Mouse (Mus musculus) layer of hippocampus, adult 9-11 months (tissue): Measurements from ENCODE around the gene Gm42906.

Source experiments
- DNase-seq: peaks from one replicate; pipeline ENCODE4 v3.0.0; 2022

Gm42906 gene

GRCm38 (mm10) chr5:151137901-151138300 lies 290.1 kb downstream of the Gm42906 start:
- DNase-seq: no peak

DNA sequence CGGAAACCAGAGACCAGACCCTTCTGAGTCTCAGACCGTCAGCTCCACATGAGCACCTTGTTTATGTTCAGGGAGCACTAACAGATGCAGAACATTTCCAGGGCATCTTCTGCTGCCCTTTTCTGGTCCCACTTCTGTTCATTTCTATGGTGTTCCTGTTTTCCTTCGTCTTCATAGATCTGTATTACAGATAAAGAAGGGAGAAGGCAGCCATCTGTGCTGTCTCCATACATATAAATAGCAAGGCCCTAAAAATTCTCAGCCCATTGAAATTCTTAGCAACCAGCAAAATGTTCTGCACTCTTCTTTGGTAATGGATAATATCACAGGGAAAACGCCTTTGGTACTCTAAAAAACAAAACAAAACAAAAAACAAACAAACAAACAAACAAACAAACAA lies 290.7 kb downstream of the Gm42906 start:
- no peak for DNase-seq

- no peak for DNase-seq
Measured at GRCm38 (mm10) chr5:151135965-151136364, 292.0 kb downstream of the Gm42906 start.

DNA sequence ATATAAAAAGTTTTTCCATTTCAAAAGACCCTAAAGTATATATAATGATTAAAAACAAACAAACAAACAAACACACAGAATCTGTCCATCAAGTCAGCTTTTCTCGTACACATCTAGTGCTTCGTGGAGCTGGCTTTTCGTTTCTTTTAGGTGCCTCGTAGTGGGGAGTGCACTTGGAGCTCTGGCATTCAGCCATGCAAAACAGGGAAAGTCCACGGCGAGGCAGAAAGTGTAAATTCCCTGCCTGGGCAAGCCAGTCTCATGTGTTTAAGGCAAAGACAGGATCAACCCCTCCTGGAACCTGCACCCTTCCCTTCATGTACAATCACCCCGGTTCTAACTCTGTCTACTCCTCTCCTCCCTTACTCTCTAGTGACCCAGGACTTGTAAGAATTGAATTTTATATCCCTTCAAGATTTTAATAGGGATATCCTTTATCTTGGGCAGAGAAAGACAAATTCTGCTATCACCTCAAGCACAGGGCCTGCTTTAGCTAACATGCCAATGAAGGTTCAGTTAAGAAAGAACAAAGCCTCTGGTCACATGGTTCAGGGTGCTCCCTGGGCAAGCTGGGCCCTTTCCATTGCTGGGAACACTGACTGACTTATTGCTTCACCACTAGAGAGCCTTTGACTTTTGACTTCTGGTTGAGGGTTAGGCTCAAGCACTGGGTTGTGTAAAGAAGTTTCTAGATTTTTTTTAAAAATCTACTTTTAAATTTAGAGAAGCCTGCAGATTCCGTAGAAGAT lies 292.7 kb downstream of the Gm42906 start:
- no peak for DNase-seq

DNA sequence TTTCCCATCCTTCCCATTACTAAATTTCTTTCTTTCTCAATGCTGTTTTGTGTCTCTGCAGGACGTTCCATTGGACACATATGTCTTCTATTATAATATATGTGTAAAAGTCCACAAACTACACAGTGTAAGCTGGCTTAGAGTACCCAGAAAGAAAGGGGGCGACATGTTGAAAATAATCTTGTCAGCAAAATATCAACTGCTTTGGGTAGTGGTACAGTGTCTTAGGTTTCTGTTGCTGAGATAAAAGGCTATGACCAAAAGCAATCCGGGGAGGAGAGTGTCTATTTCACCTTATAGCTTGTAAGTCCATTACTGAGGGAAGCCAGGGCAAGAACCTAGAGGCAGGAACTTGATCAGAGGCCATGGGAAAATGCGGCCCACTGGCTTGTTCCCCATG lies 293.8 kb downstream of the Gm42906 start:
- DNase-seq: no peak

DNA sequence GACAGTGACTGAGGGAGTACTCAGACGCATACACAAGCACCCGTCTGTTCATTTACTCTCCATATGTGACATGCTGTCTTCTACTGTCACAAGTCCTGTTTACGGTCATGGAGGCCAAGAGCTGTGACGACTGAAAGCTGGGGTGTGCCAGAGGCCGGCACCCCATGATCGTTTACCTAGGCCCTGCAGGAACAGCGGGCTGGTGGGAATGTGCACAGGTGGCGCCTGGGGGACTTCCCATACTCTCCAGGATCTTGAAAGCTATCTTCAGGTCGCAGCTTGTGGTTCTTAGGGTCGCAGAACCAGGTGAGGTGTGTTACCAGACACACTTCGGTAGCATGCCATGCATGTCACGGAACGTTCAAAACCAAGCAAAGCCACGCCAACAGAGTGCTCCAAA lies 294.2 kb downstream of the Gm42906 start:
- no peak for DNase-seq

DNA sequence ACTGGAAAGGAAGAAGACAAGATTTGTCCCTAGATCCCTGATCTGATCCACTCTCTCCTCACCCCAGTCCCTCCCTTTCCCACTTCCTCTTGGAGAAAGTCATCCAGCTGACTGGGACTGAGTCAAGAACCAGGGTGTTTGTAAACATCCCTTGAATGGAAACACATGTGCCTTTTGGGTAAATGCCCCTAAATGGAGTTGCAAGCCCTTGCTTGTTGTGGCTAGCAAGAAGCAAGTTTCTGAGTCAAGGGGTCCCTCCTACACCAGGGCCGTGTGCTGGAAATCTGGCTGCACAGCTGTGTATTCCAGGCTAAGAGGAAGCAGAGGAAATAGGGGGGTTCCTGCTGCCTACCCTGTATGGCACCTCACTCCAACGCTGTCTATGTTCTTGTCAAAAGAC lies 298.2 kb downstream of the Gm42906 start:
- DNase-seq: no peak

GRCm38 (mm10) chr5:151127298-151127717 lies 300.7 kb downstream of the Gm42906 start:
- no peak for DNase-seq

- DNase-seq: no peak
Measured at GRCm38 (mm10) chr5:151126608-151127005, 301.4 kb downstream of the Gm42906 start.

GRCm38 (mm10) chr5:151125985-151126607 lies 301.9 kb downstream of the Gm42906 start:
- no peak for DNase-seq

- DNase-seq: no peak
Measured at GRCm38 (mm10) chr5:151117846-151118245, 310.1 kb downstream of the Gm42906 start.

DNA sequence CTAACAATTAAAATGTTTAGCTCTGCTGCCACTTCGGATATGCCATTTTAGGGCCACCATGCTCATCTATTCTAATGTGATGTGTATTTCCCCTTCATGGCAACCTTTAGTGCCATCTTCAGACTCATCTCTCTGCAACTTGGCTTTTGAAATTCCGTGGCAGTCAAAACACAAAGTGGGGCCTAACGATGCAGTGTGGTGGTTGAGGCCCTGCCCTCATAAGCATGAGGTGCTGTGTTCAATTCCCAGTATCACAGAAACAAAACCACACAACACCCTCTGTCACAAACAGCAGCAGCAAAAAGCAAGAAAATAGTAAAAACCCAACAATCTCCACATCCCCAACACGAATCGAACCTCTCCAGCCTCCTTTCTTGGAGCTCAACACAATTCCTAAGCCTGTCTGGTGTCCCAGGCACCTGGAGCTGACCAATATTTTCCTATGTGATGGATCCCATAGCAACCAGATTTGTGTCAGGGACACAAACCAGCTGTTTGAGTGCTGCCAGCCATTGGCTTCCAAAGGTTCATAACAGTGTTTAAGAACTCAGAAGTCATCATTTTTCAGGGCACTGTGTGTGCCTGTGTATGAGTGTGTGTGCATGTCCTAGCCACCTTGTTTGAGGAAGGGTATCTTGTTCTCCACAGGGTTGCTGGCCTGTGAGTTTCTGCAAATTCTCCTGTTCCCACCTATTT lies 311.6 kb downstream of the Gm42906 start:
- DNase-seq: no peak

GRCm38 (mm10) chr5:151112743-151113142 lies 315.2 kb downstream of the Gm42906 start:
- DNase-seq: no peak

DNA sequence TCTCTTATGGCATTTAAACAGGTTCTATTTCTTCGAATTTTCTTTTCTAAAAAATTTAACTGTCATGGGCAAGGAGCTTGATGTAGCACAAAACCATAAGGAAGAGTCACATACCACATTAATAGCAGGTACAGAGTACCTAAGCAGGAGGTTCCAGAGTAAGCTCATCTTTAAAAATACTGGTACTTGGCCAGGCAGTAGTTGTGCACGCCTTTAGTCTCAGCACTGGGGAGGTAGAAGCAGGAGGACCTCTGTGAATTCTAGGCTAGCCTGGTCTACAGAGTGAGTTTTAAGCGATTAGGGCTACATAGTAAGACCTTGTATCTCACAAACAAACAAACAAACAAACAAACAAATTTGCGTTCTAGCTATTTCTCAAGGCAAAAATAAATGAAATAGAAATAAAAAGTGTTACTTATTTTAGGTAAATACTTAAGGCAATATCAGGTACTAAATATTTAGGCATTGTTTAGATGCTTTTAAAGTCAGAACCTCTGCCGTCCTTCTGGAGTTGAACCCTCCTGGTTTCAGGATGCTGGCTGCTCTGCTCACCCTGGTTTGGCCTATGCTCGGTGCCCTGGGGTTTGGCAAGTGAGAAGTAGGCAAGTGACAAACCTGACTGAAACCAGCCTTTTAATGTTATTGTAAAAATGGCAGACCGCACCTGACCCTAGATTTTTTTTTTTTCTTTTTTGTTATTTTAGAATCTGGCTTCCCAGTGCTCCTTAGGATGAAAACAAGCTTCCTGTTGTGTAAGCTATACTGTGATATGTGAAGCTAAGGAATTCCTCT lies 316.7 kb downstream of the Gm42906 start:
- DNase-seq: no peak

GRCm38 (mm10) chr5:151110461-151110908 lies 317.5 kb downstream of the Gm42906 start:
- DNase-seq: peak; percentile 77

- no peak for DNase-seq
Measured at GRCm38 (mm10) chr5:151109822-151110221, 318.1 kb downstream of the Gm42906 start.

- DNase-seq: no peak
Measured at GRCm38 (mm10) chr5:151108955-151109354, 319.0 kb downstream of the Gm42906 start.

DNA sequence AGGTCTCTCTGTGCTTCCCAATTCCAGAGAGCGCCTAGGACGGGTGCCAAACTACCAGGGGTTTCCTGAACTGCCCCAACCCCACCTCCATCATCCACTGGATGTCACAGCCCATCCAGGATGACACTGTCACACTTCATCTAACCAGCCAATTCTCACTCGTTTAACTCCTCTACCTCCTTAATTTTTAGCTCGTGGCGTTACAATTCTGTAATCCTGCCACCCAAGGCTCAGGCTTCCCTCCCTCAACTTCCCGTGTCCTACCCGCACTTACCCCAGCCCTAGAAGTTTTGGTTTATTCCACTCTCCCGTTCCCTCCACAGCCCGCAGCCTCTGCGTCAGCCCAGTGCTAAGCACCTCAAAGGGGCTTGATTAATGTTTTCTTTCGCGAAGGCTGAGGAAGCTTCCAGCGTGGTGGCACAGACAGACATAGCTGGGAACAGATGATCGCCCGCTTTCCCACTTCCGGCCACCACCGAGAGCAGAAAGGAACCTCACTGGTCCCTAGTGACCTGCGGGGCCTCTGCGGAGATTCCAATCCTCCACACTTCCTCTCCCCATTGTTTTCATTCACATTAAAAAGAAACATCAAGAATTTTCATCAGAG lies 319.6 kb downstream of the Gm42906 start:
- DNase-seq: no peak

DNA sequence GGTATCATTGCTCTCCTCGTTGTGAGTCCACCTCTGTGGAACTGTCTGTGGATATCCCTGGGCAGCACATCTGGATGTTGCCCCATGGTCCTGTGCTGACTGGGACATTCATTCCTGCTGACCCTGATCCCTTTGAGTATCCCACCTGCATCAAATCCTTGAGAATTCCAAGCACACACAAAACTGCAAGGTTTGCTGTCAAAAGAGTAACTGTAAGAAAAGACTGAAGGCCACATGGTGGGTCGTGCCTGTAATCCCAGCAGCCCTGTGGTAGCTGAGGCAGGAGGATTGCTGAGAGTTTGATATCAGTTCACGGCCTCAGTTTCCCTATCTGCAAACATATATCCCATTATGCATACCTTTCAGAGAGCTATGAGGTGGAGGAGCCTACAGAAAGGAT lies 321.1 kb downstream of the Gm42906 start:
- no peak for DNase-seq

GRCm38 (mm10) chr5:151105054-151105971 lies 322.6 kb downstream of the Gm42906 start:
- DNase-seq: no peak

GRCm38 (mm10) chr5:151104354-151105053 lies 323.5 kb downstream of the Gm42906 start:
- no peak for DNase-seq
